Mouse (Mus musculus): ENCODE results near the gene Rab19. TPM values are rescaled to one million over a fixed set of nuclear protein-coding genes. Genes with fewer than 3 reads are reported as not detected.
"Not testable (repeated sequence)": the region's sequence is repeated elsewhere in the genome, so short reads cannot be mapped to it uniquely, and the experiment has no call there.

The Rab19 gene
- total RNA-seq, 2 experiments from 2014 or later: 0.37 to 0.42 TPM

GRCm38 (mm10) chr6:39427276-39428003, 46.5 kb downstream of the Rab19 start:
- ATAC-seq (replicated peaks; ENCODE audit: poor library complexity): peak; percentile 24; the same call in 1 of the 2 replicates

- ATAC-seq (replicated peaks; ENCODE audit: poor library complexity): peak; percentile 73
These were observed 48.2 kb downstream of the Rab19 start for GRCm38 (mm10) chr6:39429007-39429788.

- ATAC-seq (replicated peaks; ENCODE audit: poor library complexity): no peak
These were observed 49.7 kb downstream of the Rab19 start for GRCm38 (mm10) chr6:39430722-39431121.

DNA sequence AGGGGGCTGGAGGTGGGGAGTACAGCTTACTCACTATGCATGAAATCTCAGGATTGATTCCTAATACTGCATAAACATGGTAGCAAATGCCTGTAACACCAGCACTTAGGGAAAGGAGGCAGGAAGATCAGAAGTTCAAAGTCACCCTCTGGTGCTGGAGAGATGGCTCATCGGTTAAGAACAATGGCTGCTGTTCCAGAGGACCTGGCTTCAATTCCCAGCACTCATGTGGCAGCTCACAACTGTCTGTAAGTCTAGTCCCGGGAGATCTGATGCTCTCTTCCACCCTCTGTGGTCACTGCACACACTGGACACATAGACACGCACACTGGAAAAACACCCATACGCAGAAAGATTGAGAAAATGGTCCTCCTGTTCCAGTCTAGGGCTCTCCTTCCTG, 52.2 kb downstream of the Rab19 start:
- ATAC-seq (replicated peaks; ENCODE audit: poor library complexity): no peak

GRCm38 (mm10) chr6:39433701-39434100, 52.7 kb downstream of the Rab19 start:
- no peak for ATAC-seq (replicated peaks; ENCODE audit: poor library complexity)

GRCm38 (mm10) chr6:39434111-39434885, 53.3 kb downstream of the Rab19 start:
- 0 out of 2 replicates have a peak, but pooled peaks have one; percentile 15 for ATAC-seq (replicated peaks; ENCODE audit: poor library complexity)

DNA sequence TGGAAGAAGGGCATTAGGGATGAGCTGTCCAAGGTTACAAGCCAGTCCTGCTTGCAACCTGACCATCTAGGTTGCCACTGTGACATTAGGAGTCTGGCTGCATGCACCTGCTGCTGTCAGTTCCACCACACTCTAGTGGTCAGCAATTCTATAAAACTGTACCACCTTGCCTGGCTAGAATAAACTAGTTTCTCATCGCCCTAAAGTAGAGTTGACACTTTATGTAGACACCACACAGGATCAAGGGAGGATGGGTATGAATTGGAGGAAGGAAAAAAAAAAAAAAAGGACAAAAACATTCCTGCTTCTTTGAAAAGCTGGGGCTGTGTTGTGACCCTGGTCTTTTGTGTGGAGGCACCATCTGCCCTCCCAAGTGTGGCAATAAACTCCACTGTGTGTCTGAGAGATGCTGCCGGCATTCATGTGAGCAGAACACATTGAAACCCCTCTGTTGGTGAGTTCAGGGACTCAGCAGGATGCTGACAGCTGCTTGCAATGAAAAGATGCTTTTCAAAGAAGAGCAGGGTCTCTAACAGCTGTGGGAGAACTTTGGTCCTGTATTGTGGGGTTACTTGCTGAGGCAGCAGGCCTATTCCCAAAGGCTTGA, 54.0 kb downstream of the Rab19 start:
- ATAC-seq (replicated peaks; ENCODE audit: poor library complexity): no peak

- peak; percentile 55 for ATAC-seq (replicated peaks; ENCODE audit: poor library complexity)
These were observed 54.9 kb downstream of the Rab19 start for GRCm38 (mm10) chr6:39435875-39436274.

DNA sequence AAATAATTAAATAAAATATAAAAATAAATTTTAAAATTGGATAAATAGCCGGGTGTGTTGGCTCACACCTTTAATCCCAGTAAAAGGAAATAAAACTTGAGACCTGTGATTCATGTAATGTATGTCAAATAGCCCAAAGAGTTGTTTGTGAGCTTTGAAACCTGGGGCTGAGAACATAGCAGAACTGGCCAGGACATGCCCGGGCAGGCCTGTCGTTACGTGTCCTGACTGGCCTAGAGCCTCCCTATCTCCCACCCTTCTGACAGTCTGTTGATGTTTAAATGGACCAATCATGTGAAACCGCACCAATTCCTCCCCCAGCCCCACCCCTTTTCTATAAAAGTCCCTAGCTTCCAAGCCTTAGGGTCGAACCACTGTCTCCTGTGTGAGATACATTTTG, 56.5 kb downstream of the Rab19 start:
- ATAC-seq (replicated peaks; ENCODE audit: poor library complexity): not testable (repeated sequence)

Other genes starting within 250 kb of the Rab19 start
- 11.4 and 12.5 TPM in 2 replicates for gene Kdm7a, start 174.4 kb upstream of the Rab19 start, total RNA-seq (2015)
- gene Kdm7a, start 174.4 kb upstream of the Rab19 start, total RNA-seq (2017): 9.0 and 11.4 TPM in 2 replicates
- gene Slc37a3, start 3.5 kb upstream of the Rab19 start, total RNA-seq (2015): 0.59 and 0.73 TPM in 2 replicates
- 1.7 and 3.4 TPM in 2 replicates for gene Slc37a3, start 3.5 kb upstream of the Rab19 start, total RNA-seq (2017)
- gene Mkrn1, start 39.3 kb downstream of the Rab19 start, total RNA-seq (2015): 43.6 and 49.2 TPM in 2 replicates
- gene Mkrn1, start 39.3 kb downstream of the Rab19 start, total RNA-seq (2017): 31.7 and 34.4 TPM in 2 replicates
- gene Dennd2a, start 176.7 kb downstream of the Rab19 start, total RNA-seq (2015): 1.1 TPM in 1 of 2 replicates, not detected in the other
- gene Dennd2a, start 176.7 kb downstream of the Rab19 start, total RNA-seq (2017): 0.46 TPM in 1 of 2 replicates, not detected in the other
- 7.5 and 7.6 TPM in 2 replicates for gene Adck2, start 192.7 kb downstream of the Rab19 start, total RNA-seq (2015)
- gene Adck2, start 192.7 kb downstream of the Rab19 start, total RNA-seq (2017): 5.6 and 7.3 TPM in 2 replicates
- 6.5 and 7.1 TPM in 2 replicates for gene Gm42420, start 204.6 kb downstream of the Rab19 start, total RNA-seq (2015)
- not detected in 2 replicates for gene Gm42420, start 204.6 kb downstream of the Rab19 start, total RNA-seq (2017)
- 129 and 139 TPM in 2 replicates for gene Ndufb2, start 211.4 kb downstream of the Rab19 start, total RNA-seq (2015)
- 78.8 and 107 TPM in 2 replicates for gene Ndufb2, start 211.4 kb downstream of the Rab19 start, total RNA-seq (2017)